Mouse (Mus musculus) heart, postnatal 0 days (tissue): ENCODE measurements around the gene Mycbpap.

Experiments used
- CTCF ChIP-seq: IDR thresholded peaks from 2 replicates; pipeline ENCODE4 v1.5.1; 2016; ENCODE audit warnings: antibody characterized with exemption, control low read depth, low read depth
- EP300 ChIP-seq: IDR thresholded peaks from 2 replicates; pipeline ENCODE4 v1.6.1; 2016; ENCODE audit warnings: antibody characterized with exemption, low read depth

DNA sequence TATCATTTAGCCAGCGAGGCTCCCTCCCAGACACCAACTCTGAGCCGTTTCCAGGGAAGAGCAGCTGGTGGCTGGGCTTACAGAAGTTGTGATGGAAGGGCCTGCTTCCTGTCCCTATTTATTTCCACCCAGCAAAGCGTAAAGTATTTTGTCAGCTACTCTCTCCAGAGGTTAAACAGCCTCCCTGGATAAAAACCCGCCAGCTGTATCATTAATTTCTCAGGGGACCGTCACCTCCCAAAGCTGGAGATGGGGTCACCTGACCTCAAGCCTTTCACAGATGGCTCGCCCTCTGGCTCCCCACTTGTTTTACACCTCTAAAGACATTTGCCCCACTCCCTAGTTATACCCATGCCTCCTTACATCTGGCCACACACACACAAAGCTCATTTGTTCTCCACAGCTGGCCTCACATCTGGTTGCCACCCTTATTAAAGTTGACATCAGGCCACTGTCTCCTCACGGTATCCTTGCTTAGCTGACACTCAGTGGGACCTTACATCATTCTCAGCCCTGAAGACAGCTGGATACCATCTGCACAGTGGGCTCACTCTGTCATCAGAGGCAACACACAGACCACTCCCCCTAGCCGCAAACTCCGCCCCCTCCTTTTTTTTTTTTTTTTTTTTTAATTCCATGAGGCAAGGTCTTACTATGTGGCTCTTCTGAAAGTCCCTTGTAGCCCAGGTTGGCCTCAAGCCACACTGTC is 4.8 kb upstream of the Mycbpap start:
- TF ChIP-seq CTCF: no peak
- no peak for TF ChIP-seq EP300
